Mouse (Mus musculus) c-Kit-negative CD71-positive TER-119-positive erythroid progenitor cells, embryonic 14.5 days (primary cell): Measurements from ENCODE around the gene Arl9.
"Not testable (repeated sequence)": the region's sequence is repeated elsewhere in the genome, so short reads cannot be mapped to it uniquely, and the experiment has no call there.

Source experiments
- DNase-seq: peaks from one replicate; pipeline ENCODE4 v3.0.0-alpha.2; 2013; ENCODE audit warnings: low read depth, low spot score

The Arl9 gene

DNA sequence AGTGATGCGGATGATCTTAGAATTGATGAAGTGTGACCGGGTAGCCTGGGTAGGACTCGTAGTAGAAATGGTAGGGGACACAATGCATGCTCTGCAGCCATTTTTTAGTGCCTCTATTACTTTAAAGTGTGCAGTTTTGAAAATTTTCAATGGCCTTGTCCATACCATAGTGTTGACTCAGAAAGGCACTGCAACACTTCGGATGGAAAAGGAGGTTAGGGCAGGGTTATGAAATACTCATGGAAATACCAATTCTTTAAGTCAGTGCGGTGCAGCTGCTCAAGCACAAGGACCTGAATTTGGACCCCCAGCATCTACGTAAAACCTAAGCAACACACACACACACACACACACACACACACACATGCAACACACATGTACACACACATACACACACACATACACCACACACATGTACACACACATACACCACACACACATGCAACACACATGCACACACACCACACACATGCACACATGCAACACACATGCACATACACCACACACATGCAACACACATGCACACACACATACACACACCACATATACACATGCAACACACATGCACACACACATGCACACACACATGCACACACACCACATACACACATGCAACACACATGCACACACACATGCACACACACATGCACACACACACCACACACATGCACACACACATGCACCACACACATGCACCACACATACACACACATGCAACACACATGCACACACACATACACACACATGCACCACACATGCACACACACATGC is at the start of gene Arl9:
TSS of gene Arl9 (plus strand) at position 5 of the 771 bp plus-strand sequence.
- no peak for DNase-seq

DNA sequence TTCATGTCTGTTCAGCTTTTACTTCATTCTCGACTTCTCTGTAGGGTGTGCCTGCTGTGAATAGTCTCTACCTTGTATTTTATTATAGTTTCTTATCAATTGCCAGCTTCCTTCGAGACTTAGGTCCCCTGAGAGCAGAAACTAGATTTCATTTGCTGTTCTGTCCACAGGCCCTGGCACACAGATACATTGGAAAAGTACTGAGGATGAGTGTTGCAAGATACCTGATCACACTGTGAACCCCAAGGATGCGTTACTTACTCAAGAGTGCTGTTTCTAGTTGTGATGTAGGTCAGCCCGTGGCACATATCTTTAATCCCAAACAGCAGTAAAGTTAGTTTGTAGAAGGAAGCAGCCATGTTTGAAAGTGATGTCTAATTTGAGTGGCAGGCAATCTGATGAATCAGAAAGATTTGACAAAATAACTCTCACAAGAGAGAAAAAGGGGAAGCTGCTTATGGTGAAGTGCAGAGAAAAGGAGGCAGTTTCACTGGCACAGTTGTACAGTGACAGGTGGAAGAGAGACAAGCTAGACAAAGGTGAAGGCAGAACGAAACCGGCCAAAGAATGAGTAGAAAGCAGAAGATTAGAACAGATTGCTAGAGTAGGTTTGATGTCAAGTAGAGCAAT is 49.5 kb upstream of the Arl9 start:
- no peak for DNase-seq

GRCm38 (mm10) chr5:76955474-76955873 is 48.4 kb upstream of the Arl9 start:
- no peak for DNase-seq

DNA sequence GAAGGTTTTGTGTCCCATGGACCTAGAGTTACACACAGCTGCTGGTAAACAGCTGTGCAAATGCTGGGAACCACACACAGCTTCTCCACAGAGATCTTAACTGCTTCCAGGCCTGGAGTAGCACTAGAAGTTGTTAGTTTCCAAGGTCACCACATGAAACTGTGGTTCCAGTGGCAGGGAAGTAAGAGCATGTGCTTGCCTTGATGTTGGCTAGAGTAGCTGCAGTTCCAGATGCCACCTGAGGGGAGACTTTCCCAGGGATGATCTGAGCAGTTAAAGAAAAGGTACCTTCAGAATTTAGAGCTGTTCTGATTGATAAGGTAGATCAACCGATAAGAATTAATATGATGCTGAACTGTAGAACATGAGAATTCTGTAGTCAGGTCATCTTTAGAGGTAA is 45.9 kb upstream of the Arl9 start:
- DNase-seq, result no peak

- no peak for DNase-seq
Observed at GRCm38 (mm10) chr5:76959587-76959986, 44.3 kb upstream of the Arl9 start.

GRCm38 (mm10) chr5:76962545-76962944 is 41.3 kb upstream of the Arl9 start:
- DNase-seq, result no peak

DNA sequence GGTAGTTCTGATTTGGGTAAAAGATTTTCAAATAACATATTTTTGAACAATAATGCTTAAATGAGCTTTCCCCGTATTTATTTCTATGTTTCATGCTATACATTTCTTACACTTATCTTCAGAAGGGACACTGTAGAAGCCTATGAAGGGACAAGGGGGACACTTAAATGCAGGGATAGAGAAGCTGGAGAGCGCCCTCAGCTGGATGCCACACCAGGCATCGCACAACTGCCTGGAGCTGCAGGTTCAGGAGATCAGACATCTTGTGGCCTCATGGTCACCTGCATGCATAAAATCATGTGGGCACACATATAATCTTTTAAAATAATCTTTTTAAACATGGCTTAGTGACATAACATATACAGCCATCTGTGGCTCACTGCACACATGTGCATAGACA is 39.2 kb upstream of the Arl9 start:
- no peak for DNase-seq

GRCm38 (mm10) chr5:76969250-76969649 is 34.6 kb upstream of the Arl9 start:
- no peak for DNase-seq

DNA sequence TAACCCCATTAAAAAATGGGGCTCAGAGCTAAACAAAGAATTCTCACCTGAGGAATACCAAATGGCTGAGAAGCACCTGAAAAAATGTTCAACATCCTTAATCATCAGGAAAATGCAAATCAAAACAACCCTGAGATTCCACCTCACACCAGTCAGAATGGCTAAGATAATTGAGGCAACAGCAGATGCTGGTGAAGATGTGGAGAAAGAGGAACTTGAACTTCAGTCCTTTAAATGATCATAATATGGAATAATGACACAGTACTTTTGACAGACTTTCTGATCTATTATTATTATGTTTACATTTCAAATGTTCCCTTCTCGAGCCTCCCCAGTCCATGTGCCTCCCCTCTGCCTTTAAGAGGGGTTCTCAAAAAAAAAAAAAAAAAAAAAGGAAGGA is 32.7 kb upstream of the Arl9 start:
- not testable (repeated sequence) for DNase-seq

GRCm38 (mm10) chr5:76973488-76973887 is 30.4 kb upstream of the Arl9 start:
- DNase-seq, result no peak

DNA sequence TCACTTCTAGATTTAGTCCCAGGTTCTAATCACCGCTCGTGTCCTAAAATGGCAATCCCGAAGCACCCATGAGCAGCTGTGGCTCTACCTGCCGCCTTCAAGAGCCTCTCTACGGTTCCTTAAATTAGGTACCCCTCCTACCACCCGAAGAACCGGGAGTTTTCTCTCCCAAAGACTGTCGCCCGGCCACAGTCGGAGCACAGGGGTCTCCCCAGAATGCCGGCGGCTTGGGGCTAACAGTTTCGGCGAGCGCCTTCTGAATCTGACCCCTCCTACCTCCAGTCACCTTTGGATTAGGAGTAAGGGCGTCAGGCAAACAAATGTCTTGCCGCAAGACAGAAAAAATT is 29.7 kb upstream of the Arl9 start:
- DNase-seq, result no peak

GRCm38 (mm10) chr5:76974554-76975285 is 29.1 kb upstream of the Arl9 start, which contains the start of gene Srp72:
TSS of gene Srp72 (plus strand) at chr5:76974683.
- peak; percentile 65 for DNase-seq

GRCm38 (mm10) chr5:76975736-76976135 is 28.1 kb upstream of the Arl9 start:
- no peak for DNase-seq

GRCm38 (mm10) chr5:76984015-76984414 is 19.8 kb upstream of the Arl9 start:
- DNase-seq, result no peak

DNA sequence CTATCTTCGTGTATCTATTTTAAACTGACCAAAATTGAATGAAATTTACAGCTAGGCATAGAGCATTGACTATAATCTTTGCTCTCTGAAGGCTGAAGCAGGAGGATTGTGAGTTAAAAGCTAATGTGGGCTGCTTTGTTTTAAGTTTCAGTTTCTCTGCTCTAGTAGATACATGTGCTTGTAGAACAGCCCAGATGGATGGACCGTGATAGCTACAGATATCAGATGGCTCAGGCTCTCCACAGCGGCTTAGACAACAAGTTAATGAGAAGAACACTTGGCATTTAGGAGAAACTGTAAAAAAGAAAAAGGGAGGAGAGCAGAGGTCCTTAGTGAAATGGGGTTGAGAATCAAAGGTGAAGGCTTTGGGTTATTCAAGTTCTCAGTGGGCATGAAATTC is 13.1 kb upstream of the Arl9 start:
- DNase-seq, result no peak

DNA sequence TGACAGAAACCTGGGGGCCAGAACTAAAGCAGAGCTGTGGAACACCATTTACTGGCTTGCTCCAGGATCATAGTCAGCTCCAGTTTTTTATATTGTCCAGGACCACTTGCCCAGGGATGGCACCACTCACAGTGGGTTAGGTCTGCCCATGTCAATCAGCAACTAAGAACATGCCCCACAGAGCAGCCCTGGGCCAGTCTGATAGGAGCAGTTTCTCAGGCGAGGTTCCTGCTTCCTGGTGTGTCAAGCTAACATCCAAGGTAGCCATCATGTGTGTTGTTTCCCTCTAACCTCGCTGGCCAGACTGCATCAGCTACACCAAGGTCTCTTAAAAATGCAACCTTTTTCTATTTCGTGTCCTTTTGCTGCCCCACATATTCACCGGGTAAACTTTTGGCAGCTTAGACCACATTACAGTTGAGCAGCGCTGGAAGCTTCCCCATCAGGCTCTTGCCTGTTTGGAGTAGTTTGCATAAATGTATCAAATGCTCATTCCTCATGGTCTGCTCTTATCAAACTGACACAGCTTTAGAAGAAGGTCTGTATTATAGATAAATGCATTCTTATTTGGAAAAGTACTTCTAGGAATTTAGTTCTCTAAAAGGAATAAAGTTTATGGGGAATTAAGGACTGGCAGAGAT is 10.6 kb upstream of the Arl9 start:
- DNase-seq, result peak; percentile 42

GRCm38 (mm10) chr5:76998416-76998815 is 5.4 kb upstream of the Arl9 start:
- no peak for DNase-seq

DNA sequence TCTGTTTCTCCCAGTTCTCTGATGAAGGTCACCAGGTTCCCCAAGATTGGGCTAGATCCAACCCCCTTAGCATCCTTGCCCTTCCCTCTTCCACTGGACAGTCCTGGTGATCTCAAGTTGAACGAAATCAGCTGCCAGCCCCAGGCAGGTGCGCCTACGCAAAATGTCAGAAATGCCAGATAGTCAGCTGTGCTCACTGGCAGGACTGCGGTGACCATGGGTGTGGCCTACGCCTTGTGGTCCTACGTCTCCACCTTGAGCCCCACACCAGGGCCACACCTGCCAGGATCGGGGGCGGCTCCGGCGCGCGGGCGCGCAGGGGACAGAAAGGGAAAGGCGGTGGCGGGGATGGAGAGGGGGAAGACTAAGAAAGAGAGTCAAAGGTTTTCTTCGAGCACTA is 2.7 kb upstream of the Arl9 start:
- DNase-seq, result no peak

GRCm38 (mm10) chr5:77010352-77010751 is 6.5 kb downstream of the Arl9 start:
- DNase-seq, result no peak

- DNase-seq, result no peak
Observed at GRCm38 (mm10) chr5:77011082-77011481, 7.2 kb downstream of the Arl9 start.

DNA sequence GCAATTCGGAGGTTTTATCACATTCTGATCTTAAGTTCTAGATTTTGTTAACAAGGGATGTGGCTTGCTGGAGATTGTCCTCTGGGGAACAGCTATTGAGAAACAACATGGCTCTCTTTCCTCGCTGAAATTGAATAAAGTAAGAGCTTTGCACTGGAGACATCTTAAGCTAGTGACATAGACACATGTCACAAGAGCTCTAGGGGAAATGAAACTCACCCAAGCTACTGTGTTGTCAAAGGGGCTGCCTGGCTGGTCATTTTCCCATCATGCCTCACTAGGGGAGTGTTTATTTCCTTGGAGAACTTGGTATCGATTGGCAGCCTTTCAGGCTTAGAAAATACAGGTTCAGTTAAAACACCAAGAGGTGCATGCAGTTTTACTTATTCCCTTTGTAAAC is 9.3 kb downstream of the Arl9 start:
- DNase-seq, result no peak
